Mouse (Mus musculus) brain, embryonic 14.5 days (tissue): ENCODE data around the gene Capza1.

Experiments used
- CTCF ChIP-seq: fragments of 200-500 bp; IDR thresholded peaks from 2 replicates; pipeline ENCODE4 v1.5.1; 2012; ENCODE audit warnings: inconsistent platforms, mild to moderate bottlenecking, moderate library complexity, borderline replicate concordance; ENCODE audit not compliant: insufficient read depth, insufficient read length; ENCODE audit errors: extremely low read depth
- POLR2A ChIP-seq: fragments of 200-500 bp; IDR thresholded peaks from 2 replicates; pipeline ENCODE4 v1.6.1; 2012; ENCODE audit warnings: mild to moderate bottlenecking, inconsistent platforms, borderline replicate concordance; ENCODE audit not compliant: poor library complexity, insufficient read depth, insufficient read length, severe bottlenecking; ENCODE audit errors: extremely low read depth

GRCm38 (mm10) chr3:104782061-104782681, 82.1 kb downstream of the Capza1 start:
- TF ChIP-seq CTCF = no peak
- TF ChIP-seq POLR2A = no peak
